Mouse (Mus musculus) layer of hippocampus, adult 2 months (tissue): ENCODE results near the gene Khnyn. TPM values are rescaled to one million over a fixed set of nuclear protein-coding genes. Genes with fewer than 3 reads are reported as not detected.

ENCODE experiments used
- DNase-seq, 2 experiments: peaks; one replicate each; pipeline ENCODE4 v3.0.0; 2022; ENCODE audit warnings: low spot score in 2 of 2
- H3K27ac ChIP-seq: fragments of 200-600 bp; 2 replicates; pipeline ENCODE4 v1.8.1; 2022
- H3K4me3 ChIP-seq: fragments of 200-600 bp; 2 replicates; pipeline ENCODE4 v1.8.1; 2022; ENCODE audit warnings: mild to moderate bottlenecking
- CTCF ChIP-seq: fragments of 200-600 bp; conservative IDR thresholded peaks from 2 replicates; pipeline ENCODE4 v1.8.1; 2022; ENCODE audit warnings: antibody characterized with exemption, mild to moderate bottlenecking, moderate library complexity
- total RNA-seq, 2 experiments: library from RNA; stranded (reverse); gene quantifications; 2 replicates each; pipeline ENCODE4 v1.2.3; 2021

Gene Khnyn
- total RNA-seq, 2 experiments from 2014 or later, result 13.2 to 14.7 TPM

DNA sequence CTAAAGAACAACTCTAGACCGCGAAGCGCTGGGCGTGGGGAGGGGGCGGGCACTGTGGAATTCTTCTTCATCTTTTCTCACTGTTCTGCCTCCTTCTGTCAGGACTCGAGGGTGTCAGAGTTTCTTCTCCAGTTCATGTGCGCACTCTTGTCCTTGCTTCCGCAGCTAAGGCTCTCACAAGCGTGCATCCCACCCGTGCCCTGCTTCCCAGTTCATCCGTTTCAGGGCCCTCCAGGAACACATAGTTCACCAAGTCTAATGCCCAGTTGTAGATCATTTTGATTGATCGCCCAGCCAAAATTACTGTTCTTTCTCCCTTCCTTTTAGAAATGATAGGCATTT, 15.6 kb downstream of the Khnyn start:
- Histone ChIP-seq H3K27ac (peak overlapping the region; percentile 94), H3K4me3 (peak overlapping the region; percentile 67)
- TF ChIP-seq CTCF, result no peak
- DNase-seq, result no peak

DNA sequence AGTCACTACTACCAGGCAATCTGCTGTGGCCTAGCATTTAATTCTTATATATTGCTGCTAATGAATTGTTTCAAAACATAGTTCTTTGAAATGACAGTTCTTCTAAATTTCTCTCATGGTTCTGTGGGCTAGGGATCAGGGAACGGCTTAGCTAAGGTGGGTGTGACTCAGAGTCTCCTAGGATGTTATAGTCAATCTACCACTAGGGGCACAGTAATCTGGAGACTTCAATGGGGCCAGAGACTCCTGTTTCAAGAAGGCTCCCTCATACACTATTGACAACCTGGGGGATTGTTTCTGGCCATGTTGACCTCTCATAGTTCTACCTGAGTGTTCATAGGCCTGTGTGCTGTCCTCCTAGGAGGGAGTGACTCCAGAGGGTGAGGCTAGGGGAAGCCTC, 20.8 kb downstream of the Khnyn start:
- Histone ChIP-seq H3K27ac (no peak overlapping the region), H3K4me3 (no peak overlapping the region)
- no peak for DNase-seq
- peak; percentile 74 for TF ChIP-seq CTCF

DNA sequence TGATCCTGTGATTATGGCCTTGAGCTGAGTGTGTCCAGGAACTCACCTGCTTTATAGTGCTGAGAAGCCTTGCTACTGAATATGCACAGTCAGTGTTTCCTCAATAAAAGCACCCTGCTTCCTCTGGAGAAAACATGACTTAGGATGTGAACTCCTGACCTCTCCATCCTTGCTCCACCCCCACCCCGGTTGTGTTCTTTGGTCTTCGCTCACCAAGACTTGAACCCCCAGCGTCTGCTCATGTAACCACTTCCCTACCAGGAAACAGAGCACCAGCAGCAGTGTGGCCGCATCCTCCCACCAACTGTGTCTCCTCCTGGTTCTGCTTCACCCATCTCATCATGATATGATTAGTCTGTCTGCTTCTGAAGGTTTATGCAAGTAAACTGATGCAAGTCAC, 28.7 kb downstream of the Khnyn start:
- Histone ChIP-seq H3K4me3 (no peak overlapping the region), H3K27ac (no peak overlapping the region)
- no peak for TF ChIP-seq CTCF
- DNase-seq, result no peak

DNA sequence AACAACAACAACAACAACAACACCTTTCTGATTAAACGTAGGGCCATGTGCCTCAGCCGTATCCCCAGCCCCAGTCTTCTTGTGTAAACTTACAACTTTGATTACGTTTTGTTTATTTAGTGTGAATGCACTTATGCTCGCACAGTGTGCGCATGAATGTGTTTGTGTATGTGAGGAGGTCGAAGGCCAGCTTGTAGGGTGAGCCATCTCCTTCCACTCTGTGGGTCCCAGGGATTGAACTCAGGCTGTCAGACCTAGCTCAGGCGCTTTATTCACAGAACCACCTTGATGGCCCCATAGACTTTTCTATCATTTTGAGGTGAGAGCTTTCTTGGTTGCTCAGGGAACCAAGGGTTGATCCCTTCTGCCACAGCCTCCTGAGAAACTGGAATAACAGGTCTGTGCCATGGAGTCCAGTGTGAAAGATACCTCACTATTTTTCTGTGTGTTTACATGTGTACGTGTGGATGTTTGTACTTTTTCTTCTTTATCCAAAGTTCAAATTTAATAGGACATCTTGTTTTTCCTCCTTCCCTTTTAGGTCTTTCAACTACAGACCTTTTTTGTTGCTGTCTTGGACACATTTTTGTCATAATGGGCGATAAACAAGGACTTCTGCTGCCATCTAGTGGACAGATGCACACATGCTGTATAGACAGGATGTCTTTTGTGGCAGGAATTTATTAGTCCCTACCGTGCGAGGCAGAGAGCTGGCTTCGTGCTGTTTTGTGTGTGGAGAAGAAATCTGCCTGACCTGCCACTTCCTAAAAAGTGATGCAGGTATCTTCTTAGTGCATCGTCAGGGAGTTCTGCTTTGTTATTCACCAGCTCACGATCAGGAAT, 33.7 kb downstream of the Khnyn start:
- no peak overlapping the region for H3K27ac ChIP-seq
- peak; percentile 74 to 77 for DNase-seq
- peak; percentile 95 for TF ChIP-seq CTCF
- no peak overlapping the region for H3K4me3 ChIP-seq

DNA sequence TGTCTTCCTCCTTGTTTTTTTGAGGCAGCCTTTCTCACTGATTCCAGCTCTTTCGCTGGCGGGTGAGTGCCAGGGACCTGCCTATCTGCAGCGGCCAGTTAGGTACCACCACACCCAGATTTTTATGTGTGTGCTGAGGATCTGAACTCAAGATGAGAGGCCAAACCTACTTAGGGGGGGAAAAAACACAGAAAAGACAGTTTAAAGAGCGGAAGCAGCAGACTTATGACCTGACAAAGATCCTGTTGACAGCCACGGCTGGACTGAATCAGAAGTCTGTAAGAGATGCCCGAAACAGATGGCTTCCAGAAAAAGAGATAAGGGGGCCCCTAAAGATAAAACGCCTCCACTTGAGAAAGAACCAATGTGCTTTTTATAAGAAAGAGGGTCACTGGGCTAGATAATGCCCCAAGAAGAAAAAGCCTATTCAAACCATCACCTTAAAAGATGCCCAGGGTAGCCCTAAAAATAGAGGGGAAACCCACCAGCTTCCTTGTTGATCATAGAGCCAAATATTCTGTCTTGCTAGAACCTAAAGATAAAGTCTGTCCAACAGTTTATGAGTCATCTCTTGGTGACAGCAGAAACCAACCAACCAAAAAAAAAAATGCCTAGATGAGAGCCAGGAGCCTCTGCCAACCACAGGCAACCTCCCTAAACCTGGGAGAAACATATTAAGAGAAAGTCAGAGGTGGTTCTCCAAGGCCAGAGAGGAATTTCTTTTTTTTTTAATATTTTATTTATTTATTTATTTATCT, 37.9 kb downstream of the Khnyn start:
- no peak overlapping the region for H3K27ac ChIP-seq
- no peak for TF ChIP-seq CTCF
- DNase-seq, result no peak

DNA sequence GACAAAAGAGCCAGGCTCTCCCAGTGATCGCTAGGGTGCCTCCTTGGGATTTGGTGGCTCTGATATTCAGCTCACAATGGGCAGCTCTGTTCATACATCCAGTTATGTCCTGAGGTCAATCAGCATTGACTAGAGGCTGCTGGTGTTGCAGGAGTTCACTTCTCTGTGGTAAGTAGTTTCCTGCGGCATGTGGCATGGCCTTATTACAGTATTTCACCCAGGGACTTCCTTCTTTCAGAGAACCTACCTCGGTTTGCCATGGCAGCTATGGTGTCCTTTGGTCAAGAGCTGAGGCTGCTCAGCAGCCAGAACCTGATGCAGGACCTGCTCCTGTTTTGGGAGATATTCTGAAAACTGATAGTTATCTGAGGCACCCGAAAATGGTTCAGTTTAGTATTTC, 42.1 kb downstream of the Khnyn start:
- no peak for TF ChIP-seq CTCF
- DNase-seq, result no peak
- no peak overlapping the region for H3K27ac ChIP-seq
- H3K4me3 ChIP-seq, result no peak overlapping the region

More for the DNA sequence above, 37.9 kb downstream of the Khnyn start:
- no peak overlapping the region for H3K4me3 ChIP-seq

DNA sequence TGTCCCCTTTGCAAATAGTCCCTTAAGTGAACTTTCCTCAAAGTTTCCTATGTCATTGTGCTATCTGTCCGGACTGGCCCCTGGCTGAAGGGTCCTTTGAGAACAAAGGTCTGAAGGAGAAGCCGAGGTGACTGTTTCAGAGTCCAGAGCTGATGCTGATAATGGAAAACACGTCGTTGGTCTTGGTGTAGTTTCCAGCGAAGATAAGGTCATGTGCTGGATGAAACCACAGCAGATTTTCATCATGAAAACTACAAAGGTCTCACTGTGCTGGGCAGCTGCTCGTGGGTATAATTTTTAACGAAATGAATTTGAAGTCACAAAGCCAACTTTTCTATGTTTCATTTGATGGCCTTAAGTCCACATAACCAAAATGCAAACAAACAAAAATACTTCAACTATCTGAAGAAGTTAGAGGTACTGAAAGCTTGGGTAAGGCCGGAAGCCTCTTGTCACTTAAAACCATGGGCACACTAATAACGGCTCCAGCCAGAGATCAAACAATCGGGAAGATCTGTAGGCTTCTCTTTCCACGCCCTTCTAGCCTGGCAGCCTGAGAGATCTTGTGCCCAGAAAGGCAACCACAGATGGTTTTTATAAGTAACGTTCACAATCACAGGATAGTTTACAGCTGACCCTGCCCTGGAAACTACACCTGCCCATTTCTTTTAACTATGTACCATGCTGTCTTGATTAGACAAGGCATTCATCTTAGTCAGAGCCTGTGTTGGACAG, 44.7 kb downstream of the Khnyn start:
- Histone ChIP-seq H3K4me3 (no peak overlapping the region), H3K27ac (no peak overlapping the region)
- DNase-seq, result no peak
- no peak for TF ChIP-seq CTCF

DNA sequence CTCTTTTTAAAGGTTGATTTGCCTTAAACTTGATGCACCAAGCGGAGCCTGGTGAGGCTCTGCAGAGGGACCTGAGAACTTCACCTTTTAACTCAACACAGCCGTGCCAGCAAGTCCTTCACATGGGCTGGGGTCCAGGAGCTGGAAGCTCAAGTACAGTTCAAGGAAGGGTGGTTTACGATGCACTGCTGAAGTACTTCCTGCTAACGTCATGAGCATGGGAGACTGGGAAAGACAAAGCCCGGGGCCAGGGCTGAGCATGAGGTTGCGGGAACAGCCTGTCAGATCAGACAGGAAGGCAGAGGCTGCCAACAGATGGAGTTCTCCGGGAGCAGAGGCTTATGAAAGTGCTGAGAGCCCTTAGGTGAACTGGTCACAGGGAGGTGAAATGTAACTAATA, 48.8 kb downstream of the Khnyn start:
- H3K4me3 ChIP-seq, result no peak overlapping the region
- H3K27ac ChIP-seq, result no peak overlapping the region
- no peak for DNase-seq
- TF ChIP-seq CTCF, result no peak

DNA sequence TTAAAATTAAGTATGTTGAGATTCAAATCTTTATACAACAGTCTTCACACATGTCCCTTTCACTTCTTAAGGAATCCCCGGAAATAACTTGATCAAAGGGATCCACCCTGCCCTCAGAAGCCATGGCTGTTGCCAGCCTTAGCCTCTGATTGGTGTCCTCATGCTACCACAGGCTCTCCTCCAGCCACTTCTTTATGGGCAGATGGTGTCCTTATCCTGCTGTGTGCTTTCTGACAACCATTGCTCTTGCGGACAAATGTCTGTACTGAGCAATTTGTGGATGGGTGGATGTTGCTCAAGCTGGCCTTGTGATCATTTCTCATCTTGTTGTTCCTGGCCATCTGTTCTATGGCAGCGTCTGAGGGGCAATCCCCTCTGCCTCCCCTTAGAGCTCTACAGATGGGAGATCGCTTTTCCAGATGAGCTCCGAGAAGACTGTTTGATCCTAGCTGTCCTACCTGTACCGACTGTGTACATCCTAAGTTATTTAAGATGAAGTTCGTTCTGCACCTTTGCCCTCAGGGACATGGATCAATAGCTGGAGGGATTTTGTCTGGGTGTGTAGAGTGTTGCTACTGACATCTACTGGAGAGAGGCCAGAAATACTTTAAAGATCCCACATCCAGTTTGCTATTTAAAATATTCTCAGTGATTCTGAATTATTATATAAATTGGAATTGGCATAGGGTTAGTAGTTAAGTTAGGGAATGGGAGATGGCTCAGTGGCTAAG, 55.5 kb downstream of the Khnyn start:
- no peak overlapping the region for H3K27ac ChIP-seq
- H3K4me3 ChIP-seq, result no peak overlapping the region
- peak; percentile 57 for TF ChIP-seq CTCF
- DNase-seq, result no peak

DNA sequence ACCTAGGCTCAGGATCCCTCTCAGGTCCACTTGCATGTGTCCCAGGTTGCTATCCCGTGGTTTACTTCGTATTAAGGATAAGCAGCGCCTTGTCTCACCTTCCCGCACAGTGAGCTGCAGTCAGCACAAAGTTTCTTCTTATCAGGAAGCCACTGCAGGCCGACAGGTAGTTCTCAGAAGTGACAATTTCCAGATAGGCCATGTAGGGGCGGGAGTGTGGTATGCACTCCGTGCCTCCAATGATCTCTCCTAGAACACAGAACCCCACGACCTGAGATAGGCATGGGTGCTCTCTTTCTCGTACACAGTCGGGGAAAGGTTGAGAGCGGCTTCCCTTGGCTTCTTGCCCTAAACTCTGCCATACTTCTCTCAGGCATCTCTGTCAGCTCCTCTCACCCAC, 58.9 kb downstream of the Khnyn start:
- DNase-seq, result no peak
- TF ChIP-seq CTCF, result no peak
- Histone ChIP-seq H3K4me3 (no peak overlapping the region), H3K27ac (no peak overlapping the region)

DNA sequence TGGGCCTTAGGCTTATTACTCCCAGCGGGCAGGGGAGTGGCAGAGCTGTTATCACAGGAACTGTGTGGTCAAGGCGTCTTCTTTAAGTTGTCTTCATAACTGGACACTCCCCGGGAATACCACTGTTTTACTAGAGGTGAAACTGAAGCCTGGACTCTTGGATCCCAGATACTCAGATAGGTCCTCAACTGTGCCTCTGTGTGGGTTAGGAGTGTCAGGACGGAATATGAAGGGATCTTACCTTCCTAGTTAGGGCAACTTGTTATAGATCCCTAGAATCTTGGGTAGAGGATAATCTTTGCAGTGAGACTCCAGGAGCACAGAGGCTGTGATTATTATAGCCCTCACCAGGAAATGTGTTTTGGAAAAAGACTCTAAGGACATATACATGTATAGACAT, 59.8 kb downstream of the Khnyn start, which contains the start of gene Cma1:
Cma1 (minus strand) TSS at position 101 of the 400 bp plus-strand sequence.
- DNase-seq, result no peak
- no peak within 1 kb of the TSS for H3K4me3 ChIP-seq
- H3K27ac ChIP-seq, result no peak within 1 kb of the TSS
- TF ChIP-seq CTCF, result no peak

DNA sequence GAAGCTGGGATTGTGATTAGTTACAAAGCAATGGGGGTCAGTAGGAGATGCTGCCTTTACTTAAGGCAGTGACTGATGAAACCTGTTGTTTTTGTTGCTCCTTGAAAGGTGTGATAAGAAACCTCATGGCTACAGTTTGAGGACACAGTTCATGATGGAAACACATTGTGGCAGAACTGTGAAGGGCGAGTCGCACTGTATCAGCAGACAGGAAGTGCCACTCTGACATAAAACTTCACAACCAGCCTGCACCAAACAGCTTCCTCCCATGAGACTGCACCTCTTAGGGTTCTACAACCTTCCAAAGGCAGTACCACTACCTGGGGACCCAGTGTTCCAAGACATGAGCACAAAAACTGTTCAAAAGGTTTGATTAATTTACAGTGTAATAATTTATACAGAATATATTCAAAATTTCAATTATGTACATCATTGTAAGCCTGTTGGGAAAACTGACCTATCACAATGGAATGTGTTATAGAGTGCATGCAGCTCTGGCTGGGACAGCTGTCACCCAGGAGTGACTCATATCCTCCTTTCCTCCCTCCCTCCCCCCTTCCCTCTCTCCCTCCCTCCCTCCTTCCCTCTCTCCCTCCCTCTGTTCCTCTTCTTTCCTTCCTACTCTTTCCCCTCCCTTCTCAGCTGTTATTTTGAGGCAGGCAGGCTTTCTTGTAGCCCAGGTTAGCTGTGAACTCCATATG, 61.7 kb downstream of the Khnyn start:
- DNase-seq, result no peak
- Histone ChIP-seq H3K27ac (no peak overlapping the region), H3K4me3 (no peak overlapping the region)
- no peak for TF ChIP-seq CTCF

Other genes starting within 250 kb of the Khnyn start
- gene Ipo4, start 249.0 kb upstream of the Khnyn start, total RNA-seq, result 100 to 1,000 TPM; 139 to 142 TPM
- gene Gm49378, start 247.1 kb upstream of the Khnyn start, total RNA-seq, result 1 to 10 TPM; 2.6 to 6.5 TPM
- 10 to 100 TPM; 40.4 to 45.8 TPM for gene Tm9sf1, start 241.1 kb upstream of the Khnyn start, total RNA-seq
- gene Tssk4, start 234.8 kb upstream of the Khnyn start, total RNA-seq, result 1 to 10 TPM in 1 of 2 experiments, under 1 TPM in 1; 0.96 to 1.6 TPM
- gene Mdp1, start 224.4 kb upstream of the Khnyn start, total RNA-seq, result 10 to 100 TPM; 51.2 to 55.4 TPM
- gene Gmpr2, start 213.0 kb upstream of the Khnyn start, total RNA-seq, result 10 to 100 TPM; 26.0 to 26.1 TPM
- 100 to 1,000 TPM; 301 to 309 TPM for gene Nedd8, start 212.8 kb upstream of the Khnyn start, total RNA-seq
- gene Tinf2, start 203.1 kb upstream of the Khnyn start, total RNA-seq, result 10 to 100 TPM; 15.2 to 16.2 TPM
- not detected for gene Tgm1, start 171.0 kb upstream of the Khnyn start, total RNA-seq
- gene Rabggta, start 162.7 kb upstream of the Khnyn start, total RNA-seq, result 10 to 100 TPM; 44.9 to 49.5 TPM
- gene Dhrs1, start 139.3 kb upstream of the Khnyn start, total RNA-seq, result 10 to 100 TPM; 82.4 to 91.1 TPM
- gene Nop9, start 139.3 kb upstream of the Khnyn start, total RNA-seq, result 10 to 100 TPM; 11.8 to 13.1 TPM
- gene Cideb, start 126.5 kb upstream of the Khnyn start, total RNA-seq, result 1 to 10 TPM; 1.4 to 1.6 TPM
- gene Ltb4r2, start 123.5 kb upstream of the Khnyn start, total RNA-seq, result under 1 TPM in 1 of 2 experiments, not detected in 1; 0.22 TPM
- gene Ltb4r1, start 119.0 kb upstream of the Khnyn start, total RNA-seq, result not detected
- gene Adcy4, start 100.9 kb upstream of the Khnyn start, total RNA-seq, result 1 to 10 TPM; 4.4 to 5.6 TPM
- gene Ripk3, start 96.1 kb upstream of the Khnyn start, total RNA-seq, result 1 to 10 TPM; 1.2 to 2.9 TPM
- 1 to 10 TPM; 2.6 TPM for gene Nfatc4, start 61.8 kb upstream of the Khnyn start, total RNA-seq
- gene Nynrin, start 30.9 kb upstream of the Khnyn start, total RNA-seq, result 1 to 10 TPM; 7.9 to 8.9 TPM
- gene Cbln3, start 555 bp upstream of the Khnyn start, total RNA-seq, result under 1 TPM; 0.32 to 0.54 TPM
- 10 to 100 TPM; 63.5 to 78.7 TPM for gene Sdr39u1, start 15.3 kb downstream of the Khnyn start, total RNA-seq
- gene Cma1, start 59.7 kb downstream of the Khnyn start, total RNA-seq, result under 1 TPM in 1 of 2 experiments, not detected in 1; 0.69 TPM
- gene Cma2, start 66.0 kb downstream of the Khnyn start, total RNA-seq, result not detected
- gene Mcpt1, start 133.0 kb downstream of the Khnyn start, total RNA-seq, result not detected
- gene Mcpt9, start 145.5 kb downstream of the Khnyn start, total RNA-seq, result not detected
- gene Mcpt2, start 157.1 kb downstream of the Khnyn start, total RNA-seq, result not detected
- under 1 TPM; 0.54 to 1.00 TPM for gene Mcpt4, start 177.4 kb downstream of the Khnyn start, total RNA-seq
- gene Mcpt8, start 200.3 kb downstream of the Khnyn start, total RNA-seq, result not detected
- gene Ctsg, start 217.6 kb downstream of the Khnyn start, total RNA-seq, result not detected
- gene Gzme, start 235.7 kb downstream of the Khnyn start, total RNA-seq, result not detected
- not detected for gene Gzmd, start 247.7 kb downstream of the Khnyn start, total RNA-seq